Comparison of ENCODE assay signal across 28 mouse cellular contexts in genomic region chr2:120147364-120147763, GRCm38 (mm10). TPM values are rescaled to one million over a fixed set of nuclear protein-coding genes. Genes with fewer than 3 reads are reported as not detected.
DNase-seq lines count a peak whose midpoint lies in the region; ATAC-seq lines count a peak whose summit lies in the region.
"Had no signal": no experiment of that assay in that cellular context is flagged by ENCODE, and none has a peak within 500 bp of the region (broad histone marks: within the 10 kb centered on the region; RNA-seq: fewer than 3 reads in every experiment).

No protein-coding gene starts in this region.

- no peaks in the 10 kb centered on the region for H3K27me3 ChIP-seq in heart, embryonic 11.5 days (ENCODE audit: control insufficient read depth, insufficient read depth, low read length)
- H3K27me3 ChIP-seq in midbrain, embryonic 11.5 days (ENCODE audit: control insufficient read depth, insufficient read depth, low read length) = no peaks in the 10 kb centered on the region
- H3K27me3 ChIP-seq in midbrain, embryonic 13.5 days = no peaks in the 10 kb centered on the region; the same call in 1 of the 2 replicates
- H3K27me3 ChIP-seq in heart, embryonic 15.5 days = no peaks in the 10 kb centered on the region
- H3K27me3 ChIP-seq: forebrain, embryonic 13.5 days; liver, embryonic 12.5 days; megakaryocyte, embryonic 14.5 days; neural tube, embryonic 15.5 days; stomach, embryonic 15.5 days had no signal

- DNase-seq in heart, postnatal 36 days = no peak
- DNase-seq in midbrain, embryonic 11.5 days (ENCODE audit: low spot score, missing footprints) = peak; percentile 41
- DNase-seq in left cerebral cortex, adult 8-10 months (ENCODE audit: low spot score in 2 of 2) = no peak
- DNase-seq: adrenal gland, postnatal 25 days; cerebellum, adult 18-20 months; cerebellum, postnatal 14 days; gastrocnemius, postnatal 10 days; kidney, adult 18-20 months; kidney, postnatal 4 days; left cerebral cortex, postnatal 4 days; liver, postnatal 0 days; lung, postnatal 4 days; midbrain, embryonic 14.5 days; retina, postnatal 1 day; right cerebral cortex, postnatal 25 days; thymus, postnatal 14 days had no signal

- peaks cover 25% of the 10 kb centered on the region for H3K4me1 ChIP-seq in heart, embryonic 11.5 days (ENCODE audit: control insufficient read depth, insufficient read depth, low read length)
- no peaks in the 10 kb centered on the region for H3K4me1 ChIP-seq in midbrain, embryonic 11.5 days (ENCODE audit: control insufficient read depth, insufficient read depth, low read length)
- no peaks in the 10 kb centered on the region for H3K4me1 ChIP-seq in midbrain, embryonic 13.5 days (replicated peaks)
- H3K4me1 ChIP-seq in heart, embryonic 15.5 days (replicated peaks) = peaks cover 34% of the 10 kb centered on the region
- H3K4me1 ChIP-seq: forebrain, embryonic 13.5 days; neural tube, embryonic 15.5 days; stomach, embryonic 15.5 days had no signal

- H3K4me3 ChIP-seq in heart, embryonic 11.5 days (ENCODE audit: low read depth, low read length) = no peak overlapping the region
- H3K4me3 ChIP-seq in midbrain, embryonic 11.5 days (ENCODE audit: low read depth, low read length) = no peak overlapping the region
- H3K4me3 ChIP-seq in midbrain, embryonic 13.5 days (replicated peaks) = no peak overlapping the region
- H3K4me3 ChIP-seq in heart, embryonic 15.5 days = no peak overlapping the region
- H3K4me3 ChIP-seq: forebrain, embryonic 13.5 days; liver, embryonic 12.5 days; neural tube, embryonic 15.5 days; stomach, embryonic 15.5 days had no signal

- WGBS in heart, embryonic 11.5 days (ENCODE audit: insufficient replicate concordance) = 22% methylated on average over 2 of the region's 2 CpGs
- 57% methylated on average over 2 of the region's 2 CpGs for WGBS in midbrain, embryonic 11.5 days
- WGBS in midbrain, embryonic 13.5 days = 67% methylated on average over 2 of the region's 2 CpGs
- 25% methylated on average over 2 of the region's 2 CpGs for WGBS in heart, embryonic 15.5 days

- no peaks in the 10 kb centered on the region for H3K9me3 ChIP-seq in heart, embryonic 11.5 days (replicated peaks; ENCODE audit: control insufficient read depth, low read length)
- H3K9me3 ChIP-seq in midbrain, embryonic 11.5 days (ENCODE audit: control insufficient read depth, low read length) = no peaks in the 10 kb centered on the region
- no peaks in the 10 kb centered on the region for H3K9me3 ChIP-seq in midbrain, embryonic 13.5 days
- H3K9me3 ChIP-seq in heart, embryonic 15.5 days (replicated peaks) = no peaks in the 10 kb centered on the region
- H3K9me3 ChIP-seq: forebrain, embryonic 13.5 days; G1E; liver, embryonic 12.5 days; megakaryocyte, embryonic 14.5 days; neural tube, embryonic 15.5 days; stomach, embryonic 15.5 days had no signal

- no peak for ATAC-seq in heart, embryonic 11.5 days (replicated peaks; ENCODE audit: insufficient number of reproducible peaks, low FRiP score, low TSS enrichment)
- no peak for ATAC-seq in midbrain, embryonic 11.5 days (ENCODE audit: low FRiP score)
- ATAC-seq in midbrain, embryonic 13.5 days = no peak
- ATAC-seq in heart, embryonic 15.5 days (replicated peaks; ENCODE audit: insufficient number of reproducible peaks, insufficient read depth, low FRiP score, low read depth) = no peak
- no peak for ATAC-seq in erythroblast, adult 5-6 weeks (replicated peaks; ENCODE audit: low FRiP score, poor library complexity, severe bottlenecking)
- ATAC-seq: forebrain, embryonic 13.5 days; hindbrain, embryonic 16.5 days; liver, embryonic 12.5 days had no signal

- no peak overlapping the region for H3K4me2 ChIP-seq in heart, embryonic 11.5 days
- no peak overlapping the region for H3K4me2 ChIP-seq in midbrain, embryonic 11.5 days
- H3K4me2 ChIP-seq in midbrain, embryonic 13.5 days (replicated peaks) = no peak overlapping the region
- no peak overlapping the region for H3K4me2 ChIP-seq in heart, embryonic 15.5 days
- H3K4me2 ChIP-seq: forebrain, embryonic 13.5 days; liver, embryonic 12.5 days; neural tube, embryonic 15.5 days; stomach, embryonic 15.5 days had no signal

- no peak overlapping the region for H3K9ac ChIP-seq in heart, embryonic 11.5 days (ENCODE audit: low read depth, low read length)
- no peak overlapping the region for H3K9ac ChIP-seq in midbrain, embryonic 11.5 days (ENCODE audit: low read length)
- H3K9ac ChIP-seq in midbrain, embryonic 13.5 days (replicated peaks) = no peak overlapping the region
- no peak overlapping the region for H3K9ac ChIP-seq in heart, embryonic 15.5 days
- H3K9ac ChIP-seq: forebrain, embryonic 13.5 days; liver, embryonic 12.5 days; liver, postnatal 0 days; neural tube, embryonic 15.5 days; stomach, embryonic 15.5 days had no signal

- peak overlapping the region; percentile 76 for H3K27ac ChIP-seq in heart, embryonic 11.5 days (ENCODE audit: low read depth, low read length)
- H3K27ac ChIP-seq in midbrain, embryonic 11.5 days (ENCODE audit: low read depth, low read length) = no peak overlapping the region
- H3K27ac ChIP-seq in midbrain, embryonic 13.5 days = no peak overlapping the region
- peak overlapping the region; percentile 75 for H3K27ac ChIP-seq in heart, embryonic 15.5 days
- H3K27ac ChIP-seq: forebrain, embryonic 13.5 days; kidney, postnatal 0 days; liver, embryonic 12.5 days; neural tube, embryonic 15.5 days; stomach, embryonic 15.5 days had no signal

- no peaks in the 10 kb centered on the region for H3K36me3 ChIP-seq in heart, embryonic 11.5 days (ENCODE audit: control insufficient read depth, insufficient read depth, low read length)
- H3K36me3 ChIP-seq in midbrain, embryonic 11.5 days (ENCODE audit: control insufficient read depth, insufficient read depth, low read length) = no peaks in the 10 kb centered on the region
- no peaks in the 10 kb centered on the region for H3K36me3 ChIP-seq in midbrain, embryonic 13.5 days
- peaks cover 9% of the 10 kb centered on the region; the same call in 1 of the 2 replicates for H3K36me3 ChIP-seq in heart, embryonic 15.5 days
- H3K36me3 ChIP-seq: neural tube, embryonic 15.5 days; stomach, embryonic 15.5 days had no signal

- intact Hi-C loops in heart, postnatal 36 days (cut with DNase I) = no loop called here

RNA-seq across cellular contexts. Expression of gene Ehd4, which starts 7.0 kb away (rescaled TPM):
- polyA plus RNA-seq in heart, embryonic 11.5 days (2014; fragmentation: Nextera tagmentation; extraction: Ambion mirVana) = 97.3 and 113 TPM in 2 replicates
- total RNA-seq in heart, postnatal 36 days (2021) = 100 to 1,000 TPM; 372 to 460 TPM
- polyA plus RNA-seq in midbrain, embryonic 11.5 days (2014; fragmentation: Nextera tagmentation; extraction: Ambion mirVana) = 10.2 and 17.2 TPM in 2 replicates
- 14.1 and 16.4 TPM in 2 replicates for polyA plus RNA-seq in midbrain, embryonic 13.5 days (2015; fragmentation: Nextera tagmentation; extraction: Ambion mirVana)
- polyA plus RNA-seq in heart, embryonic 15.5 days (2015; fragmentation: Nextera tagmentation; extraction: Ambion mirVana) = 164 and 188 TPM in 2 replicates
- 13.2 and 23.2 TPM in 2 replicates for total RNA-seq in erythroblast, adult 5-6 weeks (2015; ENCODE audit: low replicate concordance)
- 7.8 and 9.2 TPM in 2 replicates for total RNA-seq in erythroblast, adult 5-6 weeks (2017; ENCODE audit: low replicate concordance)
- total RNA-seq in left cerebral cortex, adult 8-10 months (2022) = 10 to 100 TPM; 13.5 to 20.3 (median 16.0) TPM

Comparison
In these comparisons a context has a peak if more than half of its experiments do, and no peak if none do; other contexts are left out.
1. H3K27ac ChIP-seq: peak in heart, embryonic 11.5 days (single experiment) and heart, embryonic 15.5 days (single experiment); none in midbrain, embryonic 11.5 days (single experiment) and midbrain, embryonic 13.5 days (single experiment).